ENCODE assay signal across 23 mouse cellular contexts in genomic region chrX:77472858-77473257, GRCm38 (mm10). TPM values are rescaled to one million over a fixed set of nuclear protein-coding genes. Genes with fewer than 3 reads are reported as not detected.
DNase-seq lines count a peak whose midpoint lies in the region; ATAC-seq and TF ChIP-seq lines count a peak whose summit lies in the region.
"Had no signal": no experiment of that assay in that cellular context is flagged by ENCODE, and none has a peak within 500 bp of the region (broad histone marks: within the 10 kb centered on the region; RNA-seq: fewer than 3 reads in every experiment).

No protein-coding gene starts in this region.

- no peak overlapping the region for H3K27ac ChIP-seq in intestine, embryonic 15.5 days
- no peak overlapping the region for H3K27ac ChIP-seq in intestine, postnatal 0 days (ENCODE audit: low read depth, low read length)
- no peak overlapping the region for H3K27ac ChIP-seq in lung, embryonic 14.5 days (ENCODE audit: low read depth)
- no peak overlapping the region for H3K27ac ChIP-seq in lung, postnatal 0 days (ENCODE audit: low read length)
- no peak overlapping the region for H3K27ac ChIP-seq in MEL (ENCODE audit: control insufficient read depth, low read depth, low read length)
- H3K27ac ChIP-seq in stomach, postnatal 0 days (replicated peaks) = no peak overlapping the region
- H3K27ac ChIP-seq: embryonic facial prominence, embryonic 10.5 days; embryonic facial prominence, embryonic 12.5 days; forebrain, embryonic 13.5 days; forebrain, embryonic 15.5 days had no signal

- no peak for TF ChIP-seq EP300 in lung, postnatal 0 days (IDR thresholded peaks at IDR 0.05)
- TF ChIP-seq EP300 in MEL (IDR thresholded peaks at IDR 0.05; ENCODE audit: low read depth in 1 of 2, low read length in 2 of 2) = no peak
- no peak for TF ChIP-seq EP300 in stomach, postnatal 0 days (optimal IDR thresholded peaks at IDR 0.05)

- peak; percentile 37 for DNase-seq in lung, embryonic 14.5 days
- no peak for DNase-seq in lung, postnatal 0 days (ENCODE audit: low spot score)
- peak; percentile 4 for DNase-seq in MEL (ENCODE audit: low read depth, low spot score)
- peak; percentile 13 for DNase-seq in stomach, postnatal 0 days (ENCODE audit: low spot score)
- DNase-seq in left cerebral cortex, postnatal 14 days (ENCODE audit: low spot score in 2 of 2) = no peak
- DNase-seq: adrenal gland, adult 8-10 months; adrenal gland, postnatal 14 days; adrenal gland, postnatal 36 days; B cell, adult 2 months; cerebellum, adult 11-12 months; cerebellum, adult 2 months; cerebellum, adult 9-10 months; cerebellum, postnatal 10 days; cerebellum, postnatal 25 days had no signal

- H3K9ac ChIP-seq in intestine, embryonic 15.5 days = no peak overlapping the region
- H3K9ac ChIP-seq in intestine, postnatal 0 days (ENCODE audit: low read depth, low read length) = no peak overlapping the region
- H3K9ac ChIP-seq in lung, embryonic 14.5 days = no peak overlapping the region
- H3K9ac ChIP-seq in lung, postnatal 0 days (replicated peaks; ENCODE audit: low read depth) = no peak overlapping the region
- H3K9ac ChIP-seq in MEL (ENCODE audit: control insufficient read depth, low read depth, low read length, poor library complexity, severe bottlenecking) = no peak overlapping the region
- no peak overlapping the region for H3K9ac ChIP-seq in stomach, postnatal 0 days (ENCODE audit: low read length)
- H3K9ac ChIP-seq: embryonic facial prominence, embryonic 12.5 days; forebrain, embryonic 13.5 days; forebrain, embryonic 15.5 days had no signal

- no peak for TF ChIP-seq CTCF in intestine, postnatal 0 days (IDR thresholded peaks at IDR 0.05; ENCODE audit: low read depth)
- no peak for TF ChIP-seq CTCF in lung, embryonic 14.5 days (IDR thresholded peaks at IDR 0.05; ENCODE audit: low read depth)
- no peak for TF ChIP-seq CTCF in lung, postnatal 0 days (IDR thresholded peaks at IDR 0.05)
- TF ChIP-seq CTCF in MEL (IDR thresholded peaks at IDR 0.05 in 2 of 3, conservative IDR thresholded peaks at IDR 0.05 in 1 of 3; ENCODE audit: control insufficient read depth in 1 of 3, insufficient read depth in 1 of 3, low read depth in 2 of 3, low read length in 3 of 3, poor library complexity in 1 of 3, severe bottlenecking in 1 of 3) = no peak
- no peak for TF ChIP-seq CTCF in stomach, postnatal 0 days (IDR thresholded peaks at IDR 0.05; ENCODE audit: low read depth)

- TF ChIP-seq POLR2A in MEL (IDR thresholded peaks at IDR 0.05; ENCODE audit: control insufficient read depth in 1 of 2, insufficient read depth in 1 of 2, low read depth in 1 of 2, low read length in 2 of 2, poor library complexity in 1 of 2) = no peak

- intact Hi-C loops in left cerebral cortex, postnatal 14 days (cut with DNase I) = no loop called here

- peak; percentile 12; the same call in 1 of the 2 replicates for ATAC-seq in intestine, embryonic 15.5 days
- no peak; the same call in 1 of the 2 replicates for ATAC-seq in intestine, postnatal 0 days
- ATAC-seq in lung, embryonic 14.5 days (ENCODE audit: insufficient read depth) = no peak
- no peak for ATAC-seq in lung, postnatal 0 days
- ATAC-seq in stomach, postnatal 0 days (ENCODE audit: low FRiP score, low TSS enrichment) = no peak
- ATAC-seq: CD4-positive, CD25-positive, alpha-beta regulatory T cell, adult 4 months; forebrain, embryonic 13.5 days; forebrain, embryonic 15.5 days had no signal

- H3K27me3 ChIP-seq in intestine, embryonic 15.5 days (replicated peaks) = no peaks in the 10 kb centered on the region
- H3K27me3 ChIP-seq in intestine, postnatal 0 days (replicated peaks; ENCODE audit: control insufficient read depth, insufficient read depth, low read length) = no peaks in the 10 kb centered on the region
- no peaks in the 10 kb centered on the region for H3K27me3 ChIP-seq in lung, embryonic 14.5 days (ENCODE audit: insufficient read depth, low read length)
- H3K27me3 ChIP-seq in lung, postnatal 0 days (replicated peaks; ENCODE audit: insufficient read depth, low read length) = no peaks in the 10 kb centered on the region
- no peaks in the 10 kb centered on the region for H3K27me3 ChIP-seq in MEL (ENCODE audit: control insufficient read depth in 1 of 2, insufficient read depth in 2 of 2, low read length in 2 of 2)
- no peaks in the 10 kb centered on the region for H3K27me3 ChIP-seq in stomach, postnatal 0 days (ENCODE audit: control insufficient read depth, insufficient read depth, low read length)
- H3K27me3 ChIP-seq: CH12.LX; embryonic facial prominence, embryonic 12.5 days; forebrain, embryonic 13.5 days; forebrain, embryonic 15.5 days had no signal

- no peaks in the 10 kb centered on the region for H3K4me1 ChIP-seq in intestine, embryonic 15.5 days (replicated peaks)
- H3K4me1 ChIP-seq in intestine, postnatal 0 days (replicated peaks; ENCODE audit: control insufficient read depth, insufficient read depth, low read length) = no peaks in the 10 kb centered on the region
- H3K4me1 ChIP-seq in lung, embryonic 14.5 days (ENCODE audit: insufficient read depth) = no peaks in the 10 kb centered on the region
- H3K4me1 ChIP-seq in lung, postnatal 0 days (ENCODE audit: insufficient read depth, low read depth, low read length) = no peaks in the 10 kb centered on the region
- H3K4me1 ChIP-seq in MEL (ENCODE audit: control insufficient read depth in 1 of 2, insufficient read depth in 2 of 2, low read length in 2 of 2) = no peaks in the 10 kb centered on the region
- H3K4me1 ChIP-seq in stomach, postnatal 0 days (replicated peaks; ENCODE audit: control insufficient read depth, insufficient read depth) = no peaks in the 10 kb centered on the region
- H3K4me1 ChIP-seq: embryonic facial prominence, embryonic 10.5 days; embryonic facial prominence, embryonic 12.5 days; forebrain, embryonic 13.5 days; forebrain, embryonic 15.5 days had no signal

- H3K4me2 ChIP-seq in intestine, embryonic 15.5 days (replicated peaks) = no peak overlapping the region
- H3K4me2 ChIP-seq in intestine, postnatal 0 days (replicated peaks; ENCODE audit: low read depth) = no peak overlapping the region
- no peak overlapping the region for H3K4me2 ChIP-seq in lung, embryonic 14.5 days
- H3K4me2 ChIP-seq in lung, postnatal 0 days (replicated peaks; ENCODE audit: low read depth, low read length) = no peak overlapping the region
- H3K4me2 ChIP-seq in stomach, postnatal 0 days (replicated peaks; ENCODE audit: low read depth) = no peak overlapping the region
- H3K4me2 ChIP-seq: embryonic facial prominence, embryonic 12.5 days; forebrain, embryonic 13.5 days; forebrain, embryonic 15.5 days had no signal

- H3K9me3 ChIP-seq in intestine, embryonic 15.5 days = no peaks in the 10 kb centered on the region
- H3K9me3 ChIP-seq in intestine, postnatal 0 days (ENCODE audit: control insufficient read depth) = no peaks in the 10 kb centered on the region
- H3K9me3 ChIP-seq in lung, embryonic 14.5 days (ENCODE audit: low read depth, low read length) = no peaks in the 10 kb centered on the region
- no peaks in the 10 kb centered on the region for H3K9me3 ChIP-seq in lung, postnatal 0 days (ENCODE audit: low read length)
- no peaks in the 10 kb centered on the region for H3K9me3 ChIP-seq in MEL (replicated peaks; ENCODE audit: insufficient read depth, low read length)
- no peaks in the 10 kb centered on the region for H3K9me3 ChIP-seq in stomach, postnatal 0 days (ENCODE audit: control insufficient read depth, low read length)
- H3K9me3 ChIP-seq: embryonic facial prominence, embryonic 10.5 days; embryonic facial prominence, embryonic 12.5 days; forebrain, embryonic 13.5 days; forebrain, embryonic 15.5 days; G1E had no signal

- H3K79me2 ChIP-seq in MEL (ENCODE audit: control insufficient read depth, insufficient read depth, low read length, poor library complexity) = no peaks in the 10 kb centered on the region

- no peaks in the 10 kb centered on the region for H3K36me3 ChIP-seq in intestine, embryonic 15.5 days
- H3K36me3 ChIP-seq in intestine, postnatal 0 days (ENCODE audit: control insufficient read depth, insufficient read depth) = no peaks in the 10 kb centered on the region
- H3K36me3 ChIP-seq in lung, embryonic 14.5 days (ENCODE audit: insufficient read depth) = no peaks in the 10 kb centered on the region
- H3K36me3 ChIP-seq in lung, postnatal 0 days (ENCODE audit: insufficient read depth, low read length) = no peaks in the 10 kb centered on the region
- H3K36me3 ChIP-seq in MEL (ENCODE audit: control insufficient read depth in 1 of 2, insufficient read depth in 2 of 2, low read length in 2 of 2) = no peaks in the 10 kb centered on the region
- no peaks in the 10 kb centered on the region for H3K36me3 ChIP-seq in stomach, postnatal 0 days (ENCODE audit: control insufficient read depth, insufficient read depth, low read length)
- H3K36me3 ChIP-seq: embryonic facial prominence, embryonic 10.5 days; embryonic facial prominence, embryonic 12.5 days; forebrain, embryonic 15.5 days; G1E had no signal

- TF ChIP-seq RAD21 in MEL (IDR thresholded peaks at IDR 0.05; ENCODE audit: low read depth, low read length) = no peak

- WGBS in intestine, embryonic 15.5 days = 83% methylated on average over 1 of the region's 1 CpGs
- WGBS in intestine, postnatal 0 days = 58% methylated on average over 1 of the region's 1 CpGs
- 44% methylated on average over 1 of the region's 1 CpGs for WGBS in lung, embryonic 14.5 days
- WGBS in lung, postnatal 0 days = 53% methylated on average over 1 of the region's 1 CpGs
- WGBS in stomach, postnatal 0 days = 85% methylated on average over 1 of the region's 1 CpGs

- no peak overlapping the region for H3K4me3 ChIP-seq in intestine, embryonic 15.5 days (replicated peaks)
- no peak overlapping the region for H3K4me3 ChIP-seq in intestine, postnatal 0 days (ENCODE audit: low read depth, low read length)
- no peak overlapping the region for H3K4me3 ChIP-seq in lung, embryonic 14.5 days (ENCODE audit: low read depth, low read length)
- H3K4me3 ChIP-seq in lung, postnatal 0 days (ENCODE audit: low read depth, low read length) = no peak overlapping the region
- H3K4me3 ChIP-seq in MEL (ENCODE audit: control insufficient read depth in 1 of 2, insufficient read depth in 1 of 2, low read depth in 2 of 2, low read length in 2 of 2) = no peak overlapping the region
- no peak overlapping the region for H3K4me3 ChIP-seq in stomach, postnatal 0 days (ENCODE audit: low read depth, low read length)
- H3K4me3 ChIP-seq: embryonic facial prominence, embryonic 10.5 days; embryonic facial prominence, embryonic 12.5 days; forebrain, embryonic 13.5 days; forebrain, embryonic 15.5 days had no signal

RNA-seq across cellular contexts. Expression of gene Tbl1x, which starts 38.0 kb away (rescaled TPM):
- 60.6 and 66.1 TPM in 2 replicates for polyA plus RNA-seq in intestine, embryonic 15.5 days (2015; fragmentation: Nextera tagmentation; extraction: Ambion mirVana)
- 22.5 and 24.7 TPM in 2 replicates for polyA plus RNA-seq in intestine, postnatal 0 days (2015; fragmentation: Nextera tagmentation; extraction: Ambion mirVana)
- polyA plus RNA-seq in lung, embryonic 14.5 days (2014; fragmentation: Nextera tagmentation; extraction: Ambion mirVana) = 82.8 and 83.0 TPM in 2 replicates
- 37.9 and 45.2 TPM in 2 replicates for polyA plus RNA-seq in lung, postnatal 0 days (2015; fragmentation: Nextera tagmentation; extraction: Ambion mirVana)
- total RNA-seq in MEL (2012; rRNA removed) = 17.1 and 23.0 TPM in 2 replicates
- polyA plus RNA-seq in MEL (2012; ENCODE audit: insufficient read depth in 1 of 2, insufficient read length in 2 of 2, low read depth in 1 of 2, low replicate concordance in 2 of 2, missing spikeins in 1 of 2) = 10 to 100 TPM; 27.6 to 42.5 TPM
- 24.3 and 25.7 TPM in 2 replicates for polyA plus RNA-seq in stomach, postnatal 0 days (2015; fragmentation: Nextera tagmentation; extraction: Ambion mirVana)
- 10 to 100 TPM; 50.2 to 51.0 TPM for total RNA-seq in left cerebral cortex, postnatal 14 days (2021)

Comparison
In these comparisons a context has a peak if more than half of its experiments do, and no peak if none do; other contexts are left out.
1. DNase-seq: peak in lung, embryonic 14.5 days (single experiment), MEL (single experiment) and stomach, postnatal 0 days (single experiment); none in lung, postnatal 0 days (single experiment) and left cerebral cortex, postnatal 14 days (0 of 2).